In the genomic region with DNA sequence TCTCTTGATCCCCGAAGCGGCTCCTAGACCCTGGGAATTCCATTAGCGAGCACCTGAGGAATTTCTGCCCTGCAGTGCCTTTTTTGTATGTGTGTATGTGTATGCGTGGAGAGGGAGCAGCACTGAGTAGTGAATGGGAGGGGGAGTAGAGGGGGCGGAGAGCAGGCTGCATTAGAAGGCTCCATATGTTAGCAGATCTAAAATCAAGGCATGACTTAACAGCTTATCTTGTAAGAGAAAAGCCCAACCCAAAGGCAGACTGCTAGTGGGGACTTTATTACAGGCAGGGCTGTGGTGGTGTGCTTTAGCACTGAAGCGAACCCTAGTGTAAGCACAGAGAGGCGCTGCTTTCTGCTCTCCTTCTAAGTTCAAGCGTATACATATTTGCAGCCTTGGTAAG, we compare ENCODE assay signal across 8 mouse cellular contexts. TPM values are rescaled to one million over a fixed set of nuclear protein-coding genes. Genes with fewer than 3 reads are reported as not detected.
DNase-seq lines count a peak whose midpoint lies in the region; TF ChIP-seq lines count a peak whose summit lies in the region.

No protein-coding gene starts in this region.

- TF ChIP-seq CTCF in heart, adult 2 months (IDR thresholded peaks at IDR 0.05): peak; percentile 13; the same call in 1 of the 2 replicates
- TF ChIP-seq CTCF in olfactory bulb, adult 2 months (IDR thresholded peaks at IDR 0.05; ENCODE audit: insufficient read depth, low read depth, low read length): no peak

- H3K4me3 ChIP-seq in heart, adult 2 months: no peak overlapping the region
- H3K4me3 ChIP-seq in olfactory bulb, adult 2 months (ENCODE audit: insufficient read depth, low read depth, low read length): peak overlapping the region; percentile 10; the same call in 1 of the 2 replicates

- no peaks in the 10 kb centered on the region for H3K79me2 ChIP-seq in heart, adult 2 months (replicated peaks; ENCODE audit: control insufficient read depth, insufficient read depth, low read length)

- no peak overlapping the region for H3K9ac ChIP-seq in heart, adult 2 months (ENCODE audit: low read depth, low read length)

- H3K27me3 ChIP-seq in heart, adult 2 months (ENCODE audit: control insufficient read depth, insufficient read depth, low read length): no peaks in the 10 kb centered on the region

- no peak for TF ChIP-seq EP300 in heart, adult 2 months (IDR thresholded peaks at IDR 0.05; ENCODE audit: insufficient read depth, low read depth, low read length)

- WGBS in heart, adult 2 months: 57% methylated on average over 8 of the region's 8 CpGs
- 20% methylated on average over 8 of the region's 8 CpGs for WGBS in olfactory bulb, adult 2 months

- DNase-seq in heart, adult 2 months: no peak
- DNase-seq in heart, postnatal 36 days: no peak
- peak; percentile 87 for DNase-seq in brain, adult 2 months (ENCODE audit: low read depth, low spot score)
- DNase-seq in forelimb bud, embryonic 11.5 days (ENCODE audit: low read depth, low spot score): peak; percentile 81
- peak; percentile 40 to 70 for DNase-seq in layer of hippocampus, postnatal 14 days (ENCODE audit: low spot score in 2 of 2)
- no peak for DNase-seq in spleen, adult 12 weeks (ENCODE audit: low spot score)
- DNase-seq in urinary bladder, adult 2 months (ENCODE audit: low spot score): no peak

- intact Hi-C loops in heart, adult 2 months (cut with DNase I): loop anchor here (5.0 to 10.0 kb wide), 4 partner anchors 83 to 220 kb away; a partner anchor contains a TSS
- intact Hi-C loops in heart, postnatal 36 days (cut with DNase I): loop anchor here (5.0 kb wide), 3 partner anchors 98 to 142 kb away; no protein-coding TSS in a partner anchor

- no peaks in the 10 kb centered on the region; the same call in 1 of the 2 replicates for H3K4me1 ChIP-seq in heart, adult 2 months (ENCODE audit: control insufficient read depth, insufficient read depth, low read length)
- H3K4me1 ChIP-seq in olfactory bulb, adult 2 months (ENCODE audit: control insufficient read depth, insufficient read depth, low read length): 0 out of 2 replicates have a peak, but pooled peaks cover 2% of the 10 kb centered on the region

- no peaks in the 10 kb centered on the region for H3K36me3 ChIP-seq in heart, adult 2 months (ENCODE audit: control insufficient read depth, insufficient read depth, low read length)

- no peak overlapping the region for H3K27ac ChIP-seq in heart, adult 2 months
- no peak overlapping the region for H3K27ac ChIP-seq in olfactory bulb, adult 2 months (ENCODE audit: insufficient read depth, low read depth, low read length)

- TF ChIP-seq POLR2A in heart, adult 2 months (IDR thresholded peaks at IDR 0.05; ENCODE audit: insufficient read depth, low read depth, low read length): no peak
- no peak for TF ChIP-seq POLR2A in olfactory bulb, adult 2 months (IDR thresholded peaks at IDR 0.05; ENCODE audit: insufficient read depth, low read depth, low read length)

RNA-seq across cellular contexts. Expression of a gene that starts 3.7 kb away (rescaled TPM):
- total RNA-seq in heart, adult 2 months (2021): 10 to 100 TPM in 1 of 2 experiments, 1 to 10 TPM in 1; 9.7 to 10.2 TPM
- polyA plus RNA-seq in heart, adult 2 months (2012; rRNA removed): 6.0 and 10.9 TPM in 2 replicates
- total RNA-seq in heart, postnatal 36 days (2021): 10 to 100 TPM; 13.3 to 16.2 TPM
- total RNA-seq in layer of hippocampus, postnatal 14 days (2021): 10 to 100 TPM in 1 of 2 experiments, 1 to 10 TPM in 1; 8.5 to 10.4 TPM
- polyA plus RNA-seq in olfactory bulb, adult 2 months (2012; ENCODE audit: insufficient read depth, insufficient read length, low replicate concordance, missing spikeins): not detected in 2 replicates
- 14.9 and 18.8 TPM in 2 replicates for polyA plus RNA-seq in urinary bladder, adult 2 months (2012; rRNA removed)

Comparison
In these comparisons a context has a peak if more than half of its experiments do, and no peak if none do; other contexts are left out.
1. DNase-seq: peak in brain, adult 2 months (single experiment), forelimb bud, embryonic 11.5 days (single experiment) and layer of hippocampus, postnatal 14 days (2 of 2); none in heart, adult 2 months (0 of 2), heart, postnatal 36 days (0 of 2), spleen, adult 12 weeks (single experiment) and urinary bladder, adult 2 months (single experiment).